38 mouse cellular contexts compared by ENCODE assay signal in the genomic region with DNA sequence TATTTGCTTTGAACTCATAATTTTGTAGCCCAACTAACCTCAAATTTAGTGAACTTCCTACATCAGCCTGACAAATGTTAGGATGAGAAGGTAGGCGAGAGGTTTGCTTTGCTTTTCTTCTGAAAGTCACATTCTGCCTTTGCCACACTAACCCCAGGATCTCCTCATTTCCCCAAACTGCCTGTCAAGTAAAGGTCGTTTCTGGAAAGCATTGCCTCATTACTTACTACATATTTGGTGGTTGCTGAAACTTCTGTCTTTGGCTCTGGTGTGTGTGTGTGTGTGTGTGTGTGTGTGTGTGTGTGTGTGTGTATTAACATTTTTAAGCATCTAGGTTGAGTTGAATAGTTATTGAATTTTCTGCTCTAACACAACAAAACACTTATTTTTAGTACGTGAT. TPM values are rescaled to one million over a fixed set of nuclear protein-coding genes. Genes with fewer than 3 reads are reported as not detected.
"Had no signal": no experiment of that assay in that cellular context is flagged by ENCODE, and none has a peak within 500 bp of the region (broad histone marks: within the 10 kb centered on the region; RNA-seq: fewer than 3 reads in every experiment).

No protein-coding gene starts in this region.

- H3K36me3 ChIP-seq: embryonic facial prominence, embryonic 10.5 days; embryonic facial prominence, embryonic 12.5 days; embryonic facial prominence, embryonic 13.5 days; embryonic facial prominence, embryonic 15.5 days; forebrain, embryonic 10.5 days; forebrain, embryonic 12.5 days; forebrain, embryonic 15.5 days had no signal

- DNase-seq: cerebellum, adult 8-10 months; cerebellum, adult 9-10 months; cerebellum, adult 9-11 months; cerebellum, postnatal 10 days; cerebellum, postnatal 14 days; cerebellum, postnatal 25 days; cerebellum, postnatal 36 days; embryo, embryonic 11 days; forebrain, postnatal 0 days; gastrocnemius, adult 2 months; gastrocnemius, postnatal 10 days; gastrocnemius, postnatal 14 days; gastrocnemius, postnatal 25 days; gastrocnemius, postnatal 36 days; heart, adult 18-20 months; heart, adult 2 months had no signal

- ATAC-seq: forebrain, embryonic 13.5 days; forebrain, embryonic 14.5 days; forebrain, embryonic 15.5 days; forebrain, embryonic 16.5 days; forebrain, postnatal 0 days had no signal

- H3K9me3 ChIP-seq: embryonic facial prominence, embryonic 10.5 days; embryonic facial prominence, embryonic 12.5 days; embryonic facial prominence, embryonic 13.5 days; embryonic facial prominence, embryonic 15.5 days; forebrain, embryonic 10.5 days; forebrain, embryonic 12.5 days; forebrain, embryonic 13.5 days; forebrain, embryonic 15.5 days had no signal

- H3K4me1 ChIP-seq: embryonic facial prominence, embryonic 10.5 days; embryonic facial prominence, embryonic 12.5 days; embryonic facial prominence, embryonic 13.5 days; embryonic facial prominence, embryonic 15.5 days; forebrain, embryonic 10.5 days; forebrain, embryonic 12.5 days; forebrain, embryonic 13.5 days; forebrain, embryonic 15.5 days had no signal

- H3K9ac ChIP-seq: embryonic facial prominence, embryonic 12.5 days; embryonic facial prominence, embryonic 13.5 days; embryonic facial prominence, embryonic 15.5 days; forebrain, embryonic 12.5 days; forebrain, embryonic 13.5 days; forebrain, embryonic 15.5 days; forebrain, postnatal 0 days had no signal

- H3K27ac ChIP-seq: embryonic facial prominence, embryonic 10.5 days; embryonic facial prominence, embryonic 12.5 days; embryonic facial prominence, embryonic 13.5 days; embryonic facial prominence, embryonic 15.5 days; forebrain, embryonic 10.5 days; forebrain, embryonic 12.5 days; forebrain, embryonic 13.5 days; forebrain, embryonic 15.5 days; gastrocnemius, adult 2 months; heart, adult 2 months had no signal

- H3K27me3 ChIP-seq: embryonic facial prominence, embryonic 12.5 days; embryonic facial prominence, embryonic 13.5 days; embryonic facial prominence, embryonic 15.5 days; forebrain, embryonic 12.5 days; forebrain, embryonic 13.5 days; forebrain, embryonic 15.5 days had no signal

- H3K4me3 ChIP-seq: embryonic facial prominence, embryonic 10.5 days; embryonic facial prominence, embryonic 12.5 days; embryonic facial prominence, embryonic 13.5 days; embryonic facial prominence, embryonic 15.5 days; erythroblast, embryonic 14.5 days; forebrain, embryonic 10.5 days; forebrain, embryonic 12.5 days; forebrain, embryonic 13.5 days; forebrain, embryonic 15.5 days; gastrocnemius, adult 2 months; heart, adult 2 months had no signal

- H3K4me2 ChIP-seq: embryonic facial prominence, embryonic 12.5 days; embryonic facial prominence, embryonic 13.5 days; embryonic facial prominence, embryonic 15.5 days; forebrain, embryonic 12.5 days; forebrain, embryonic 13.5 days; forebrain, embryonic 15.5 days had no signal

RNA-seq across cellular contexts. Expression of gene Triml2, which starts 15.9 kb away (rescaled TPM):
- total RNA-seq: common myeloid progenitor, adult 5-6 weeks; gastrocnemius, adult 18-20 months; gastrocnemius, adult 2 months; gastrocnemius, adult 8-10 months; gastrocnemius, postnatal 10 days; gastrocnemius, postnatal 14 days; gastrocnemius, postnatal 25 days; gastrocnemius, postnatal 36 days; gastrocnemius, postnatal 4 days; heart, adult 18-20 months; heart, adult 2 months; heart, adult 8-10 months had no signal
- polyA plus RNA-seq: cortical plate, adult 2 months; embryonic facial prominence, embryonic 10.5 days; embryonic facial prominence, embryonic 11.5 days; embryonic facial prominence, embryonic 12.5 days; embryonic facial prominence, embryonic 13.5 days; embryonic facial prominence, embryonic 14.5 days; embryonic facial prominence, embryonic 15.5 days; erythroblast, embryonic 14.5 days; forebrain, embryonic 10.5 days; forebrain, embryonic 11.5 days; forebrain, embryonic 12.5 days; forebrain, embryonic 13.5 days; forebrain, embryonic 14.5 days; forebrain, embryonic 15.5 days; forebrain, embryonic 16.5 days; forebrain, postnatal 0 days; gonadal fat pad, adult 2 months; heart, adult 2 months had no signal

RNA-seq across cellular contexts. Expression of gene Triml1, which starts 23.2 kb away (rescaled TPM):
- total RNA-seq: common myeloid progenitor, adult 5-6 weeks; forebrain, postnatal 0 days; gastrocnemius, adult 18-20 months; gastrocnemius, adult 2 months; gastrocnemius, adult 8-10 months; gastrocnemius, postnatal 10 days; gastrocnemius, postnatal 14 days; gastrocnemius, postnatal 25 days; gastrocnemius, postnatal 36 days; gastrocnemius, postnatal 4 days; heart, adult 18-20 months; heart, adult 2 months; heart, adult 8-10 months had no signal
- polyA plus RNA-seq: cortical plate, adult 2 months; embryonic facial prominence, embryonic 10.5 days; embryonic facial prominence, embryonic 11.5 days; embryonic facial prominence, embryonic 12.5 days; embryonic facial prominence, embryonic 13.5 days; embryonic facial prominence, embryonic 14.5 days; embryonic facial prominence, embryonic 15.5 days; erythroblast, embryonic 14.5 days; forebrain, embryonic 10.5 days; forebrain, embryonic 11.5 days; forebrain, embryonic 12.5 days; forebrain, embryonic 13.5 days; forebrain, embryonic 14.5 days; forebrain, embryonic 15.5 days; forebrain, embryonic 16.5 days; forebrain, postnatal 0 days; frontal cortex, adult 2 months had no signal
